ENCODE assay signal across 13 mouse cellular contexts in the genomic region with DNA sequence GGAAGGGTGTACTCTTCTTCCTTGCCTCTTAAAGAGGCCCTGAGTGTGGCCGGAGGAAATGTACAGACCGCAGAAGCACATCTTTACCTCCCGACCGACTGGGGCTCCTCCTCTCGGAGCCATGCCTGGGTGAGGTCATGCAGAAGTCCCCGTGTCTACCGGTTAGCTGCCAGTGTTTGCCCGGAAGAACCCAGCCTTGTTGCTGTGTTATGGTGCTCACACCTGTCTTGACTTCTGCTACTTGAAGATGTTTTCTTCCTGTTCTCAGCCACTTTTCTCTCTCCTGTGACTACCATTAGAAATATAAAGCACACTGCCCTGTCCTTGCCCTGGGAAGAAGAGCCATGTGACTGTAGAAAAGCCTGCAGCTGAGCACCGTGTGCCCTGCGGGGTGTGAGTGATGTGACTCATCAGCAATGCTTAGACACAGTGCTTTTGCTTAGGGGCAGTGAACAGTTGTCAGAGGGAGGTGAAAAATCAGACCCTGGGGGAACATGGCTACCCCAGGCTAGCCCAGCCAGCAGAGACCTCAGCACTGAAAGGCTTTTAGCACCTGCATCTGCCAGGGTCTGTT.
DNase-seq lines count a peak whose midpoint lies in the region; ATAC-seq and TF ChIP-seq lines count a peak whose summit lies in the region.
"Had no signal": no experiment of that assay in that cellular context is flagged by ENCODE, and none has a peak within 500 bp of the region (broad histone marks: within the 10 kb centered on the region; RNA-seq: fewer than 3 reads in every experiment).

No protein-coding gene starts in this region.

- peak; percentile 34 for DNase-seq in adrenal gland, adult 8-10 months
- no peak for DNase-seq in adrenal gland, postnatal 4 days (ENCODE audit: low spot score in 2 of 2)
- DNase-seq in midbrain, embryonic 14.5 days, result no peak
- DNase-seq in midbrain, embryonic 10.5 days (ENCODE audit: low spot score), result no peak
- peak; percentile 41 for DNase-seq in cerebellum, adult 8-10 months
- no peak for DNase-seq in midbrain, postnatal 0 days (ENCODE audit: low spot score)
- DNase-seq in kidney, adult 11 months, result no peak
- no peak for DNase-seq in urinary bladder, postnatal 10 days (ENCODE audit: low spot score)
- DNase-seq: lung, adult 18-20 months had no signal

- peaks cover 97% of the 10 kb centered on the region for H3K36me3 ChIP-seq in midbrain, embryonic 14.5 days (ENCODE audit: control insufficient read depth, insufficient read depth, low read length)
- H3K36me3 ChIP-seq in midbrain, embryonic 10.5 days, result peaks cover 98% of the 10 kb centered on the region
- peaks cover 71% of the 10 kb centered on the region for H3K36me3 ChIP-seq in midbrain, postnatal 0 days (ENCODE audit: insufficient read depth, low read length)

- peak overlapping the region; percentile 26; the same call in 1 of the 2 replicates for H3K27ac ChIP-seq in midbrain, embryonic 14.5 days (replicated peaks; ENCODE audit: low read depth, low read length)
- H3K27ac ChIP-seq in midbrain, embryonic 10.5 days (replicated peaks), result no peak overlapping the region
- peak overlapping the region; percentile 59 for H3K27ac ChIP-seq in midbrain, postnatal 0 days (ENCODE audit: low read depth, low read length)
- H3K27ac ChIP-seq: embryonic facial prominence, embryonic 15.5 days; limb, embryonic 10.5 days had no signal

- no peaks in the 10 kb centered on the region for H3K27me3 ChIP-seq in midbrain, embryonic 14.5 days (ENCODE audit: control insufficient read depth, insufficient read depth, low read length)
- H3K27me3 ChIP-seq in midbrain, embryonic 10.5 days (ENCODE audit: low read depth, poor library complexity, severe bottlenecking), result no peaks in the 10 kb centered on the region
- H3K27me3 ChIP-seq in midbrain, postnatal 0 days (ENCODE audit: insufficient read depth, low read length), result no peaks in the 10 kb centered on the region
- H3K27me3 ChIP-seq: embryonic facial prominence, embryonic 15.5 days; megakaryocyte, embryonic 14.5 days had no signal

- no peaks in the 10 kb centered on the region for H3K9me3 ChIP-seq in midbrain, embryonic 14.5 days (ENCODE audit: control insufficient read depth, low read length)
- no peaks in the 10 kb centered on the region for H3K9me3 ChIP-seq in midbrain, embryonic 10.5 days (replicated peaks)
- H3K9me3 ChIP-seq in midbrain, postnatal 0 days (ENCODE audit: low read length), result no peaks in the 10 kb centered on the region
- H3K9me3 ChIP-seq: embryonic facial prominence, embryonic 15.5 days; limb, embryonic 10.5 days; megakaryocyte, embryonic 14.5 days had no signal

- H3K9ac ChIP-seq in midbrain, embryonic 14.5 days (replicated peaks; ENCODE audit: low read length), result no peak overlapping the region
- no peak overlapping the region for H3K9ac ChIP-seq in midbrain, postnatal 0 days (replicated peaks; ENCODE audit: low read length, poor library complexity, severe bottlenecking)
- H3K9ac ChIP-seq: embryonic facial prominence, embryonic 15.5 days had no signal

- no peak for ATAC-seq in midbrain, embryonic 14.5 days (ENCODE audit: low FRiP score, low TSS enrichment)
- no peak for ATAC-seq in midbrain, postnatal 0 days (ENCODE audit: low FRiP score)
- ATAC-seq: inflammation-experienced regulatory T-cells, adult 6 months had no signal

- no peak overlapping the region for H3K4me2 ChIP-seq in midbrain, embryonic 14.5 days (ENCODE audit: low read length)
- H3K4me2 ChIP-seq in midbrain, postnatal 0 days (ENCODE audit: low read depth, low read length, poor library complexity, severe bottlenecking), result no peak overlapping the region
- H3K4me2 ChIP-seq: embryonic facial prominence, embryonic 15.5 days had no signal

- H3K4me3 ChIP-seq in midbrain, embryonic 14.5 days (replicated peaks; ENCODE audit: low read depth, low read length), result no peak overlapping the region
- no peak overlapping the region for H3K4me3 ChIP-seq in midbrain, embryonic 10.5 days
- no peak overlapping the region for H3K4me3 ChIP-seq in midbrain, postnatal 0 days (ENCODE audit: low read depth, low read length)
- H3K4me3 ChIP-seq: embryonic facial prominence, embryonic 15.5 days; limb, embryonic 10.5 days; megakaryocyte, embryonic 14.5 days had no signal

- no peaks in the 10 kb centered on the region for H3K4me1 ChIP-seq in midbrain, embryonic 14.5 days (ENCODE audit: control insufficient read depth, insufficient read depth, low read length)
- peaks cover 15% of the 10 kb centered on the region for H3K4me1 ChIP-seq in midbrain, embryonic 10.5 days
- no peaks in the 10 kb centered on the region for H3K4me1 ChIP-seq in midbrain, postnatal 0 days (ENCODE audit: insufficient read depth, low read length)
- H3K4me1 ChIP-seq: embryonic facial prominence, embryonic 15.5 days had no signal

- WGBS in midbrain, embryonic 14.5 days, result 86% methylated on average over 10 of the region's 10 CpGs
- 90% methylated on average over 10 of the region's 10 CpGs for WGBS in midbrain, embryonic 10.5 days
- WGBS in midbrain, postnatal 0 days, result 83% methylated on average over 10 of the region's 10 CpGs

- no peak for TF ChIP-seq CTCF in midbrain, postnatal 0 days (IDR thresholded peaks at IDR 0.05)

Comparison
In these comparisons a context has a peak if more than half of its experiments do, and no peak if none do; other contexts are left out.
1. DNase-seq: peak in adrenal gland, adult 8-10 months (single experiment) and cerebellum, adult 8-10 months (single experiment); none in adrenal gland, postnatal 4 days (0 of 2), midbrain, embryonic 14.5 days (single experiment), midbrain, embryonic 10.5 days (single experiment), midbrain, postnatal 0 days (single experiment), kidney, adult 11 months (single experiment) and urinary bladder, postnatal 10 days (single experiment).